Mouse (Mus musculus) hindbrain, embryonic 13.5 days (tissue): ENCODE data around the gene Rnf144b. TPM values are rescaled to one million over a fixed set of nuclear protein-coding genes. Genes with fewer than 3 reads are reported as not detected.

Experiments used
- ATAC-seq: fragments of 200-750 bp; cut with Nextera tagmentation; 2 replicates; pipeline ENCODE4 v1.8.0; 2017; ENCODE audit warnings: moderate TSS enrichment; ENCODE audit not compliant: low FRiP score
- H3K27ac ChIP-seq: fragments of 300-500 bp; sonication (generic); 2 replicates; pipeline ENCODE4 v1.5.1; 2015; ENCODE audit warnings: inconsistent platforms, mild to moderate bottlenecking, moderate library complexity
- H3K27me3 ChIP-seq: fragments of 300-500 bp; sonication (generic); 2 replicates; pipeline ENCODE4 v1.6.1; 2015; ENCODE audit warnings: mild to moderate bottlenecking, inconsistent platforms
- H3K36me3 ChIP-seq: fragments of 300-500 bp; sonication (generic); 2 replicates; pipeline ENCODE4 v1.6.1; 2015; ENCODE audit warnings: mild to moderate bottlenecking, inconsistent platforms
- H3K4me1 ChIP-seq: fragments of 300-500 bp; sonication (generic); replicated peaks from 2 replicates; pipeline ENCODE4 v1.6.1; 2015; ENCODE audit warnings: inconsistent platforms
- H3K4me2 ChIP-seq: fragments of 300-500 bp; sonication (generic); 2 replicates; pipeline ENCODE4 v1.6.1; 2015; ENCODE audit warnings: inconsistent platforms, mild to moderate bottlenecking, moderate library complexity
- H3K4me3 ChIP-seq: fragments of 300-500 bp; sonication (generic); 2 replicates; pipeline ENCODE4 v1.5.1; 2015; ENCODE audit warnings: mild to moderate bottlenecking, inconsistent platforms
- H3K9ac ChIP-seq: fragments of 300-500 bp; sonication (generic); 2 replicates; pipeline ENCODE4 v1.6.1; 2015; ENCODE audit warnings: mild to moderate bottlenecking, inconsistent platforms
- H3K9me3 ChIP-seq: fragments of 300-500 bp; sonication (generic); 2 replicates; pipeline ENCODE4 v1.6.1; 2016; ENCODE audit warnings: inconsistent platforms
- WGBS: fragments of 180-500 bp; shearing (Covaris S2); methylation state at CpG from one replicate; pipeline ENCODE4 v1.1.7; 2015; 5-methylcytosine and 5-hydroxymethylcytosine counted together
- polyA plus RNA-seq: library from polyadenylated mRNA; unstranded; fragments of >200 nt; fragmentation: Nextera tagmentation; extraction: Ambion mirVana; gene quantifications from 2 replicates; pipeline ENCODE4 v1.2.1, GENCODE M21; 2015

The Rnf144b gene
- polyA plus RNA-seq, 1 experiment from 2014 or later = 0.55 TPM

DNA sequence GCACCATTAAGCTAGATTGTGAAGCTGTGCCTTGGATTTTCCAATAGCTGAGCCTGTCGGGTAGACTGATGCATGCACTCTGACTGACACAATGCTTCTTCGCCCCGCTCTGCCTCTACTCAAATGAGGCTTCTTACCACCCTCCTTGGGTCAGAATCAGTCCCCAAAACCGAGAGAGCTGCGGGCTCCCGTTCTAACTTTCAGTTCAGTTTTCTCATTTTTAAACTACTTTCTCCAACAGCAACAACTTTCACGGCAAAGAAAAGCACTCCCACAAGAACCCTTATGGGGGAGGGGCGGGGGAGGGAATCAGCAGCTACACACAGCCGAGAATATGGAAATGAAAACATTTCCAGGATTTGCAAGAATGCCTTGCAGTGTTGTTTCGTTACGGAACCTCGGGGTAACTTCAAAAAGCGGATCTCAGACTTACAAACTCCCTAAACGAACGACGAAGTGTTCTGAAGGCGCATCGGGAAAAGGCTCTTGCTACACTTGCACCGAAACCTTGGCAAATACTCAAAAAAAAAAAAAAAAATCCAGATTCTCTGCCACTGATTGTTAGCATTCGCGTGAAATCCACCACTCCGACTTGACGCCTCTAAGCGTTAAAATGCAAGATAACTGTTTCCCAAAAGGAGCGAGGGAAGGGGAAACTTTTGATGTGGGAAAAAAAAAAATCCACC is 17.5 kb upstream of the Rnf144b start:
- Histone ChIP-seq H3K36me3 (no peaks in the 10 kb centered on the region; the same call in 1 of the 2 replicates), H3K9ac (peak overlapping the region; percentile 92), H3K4me2 (peak overlapping the region; percentile 68), H3K27me3 (peaks cover 4% of the 10 kb centered on the region; the same call in 1 of the 2 replicates), H3K27ac (peak overlapping the region; percentile 98), H3K4me3 (peak overlapping the region; percentile 95), H3K9me3 (no peaks in the 10 kb centered on the region), H3K4me1 (peaks cover 21% of the 10 kb centered on the region)
- under 1% methylated on average over 25 of the region's 25 CpGs for WGBS
- ATAC-seq = no peak

DNA sequence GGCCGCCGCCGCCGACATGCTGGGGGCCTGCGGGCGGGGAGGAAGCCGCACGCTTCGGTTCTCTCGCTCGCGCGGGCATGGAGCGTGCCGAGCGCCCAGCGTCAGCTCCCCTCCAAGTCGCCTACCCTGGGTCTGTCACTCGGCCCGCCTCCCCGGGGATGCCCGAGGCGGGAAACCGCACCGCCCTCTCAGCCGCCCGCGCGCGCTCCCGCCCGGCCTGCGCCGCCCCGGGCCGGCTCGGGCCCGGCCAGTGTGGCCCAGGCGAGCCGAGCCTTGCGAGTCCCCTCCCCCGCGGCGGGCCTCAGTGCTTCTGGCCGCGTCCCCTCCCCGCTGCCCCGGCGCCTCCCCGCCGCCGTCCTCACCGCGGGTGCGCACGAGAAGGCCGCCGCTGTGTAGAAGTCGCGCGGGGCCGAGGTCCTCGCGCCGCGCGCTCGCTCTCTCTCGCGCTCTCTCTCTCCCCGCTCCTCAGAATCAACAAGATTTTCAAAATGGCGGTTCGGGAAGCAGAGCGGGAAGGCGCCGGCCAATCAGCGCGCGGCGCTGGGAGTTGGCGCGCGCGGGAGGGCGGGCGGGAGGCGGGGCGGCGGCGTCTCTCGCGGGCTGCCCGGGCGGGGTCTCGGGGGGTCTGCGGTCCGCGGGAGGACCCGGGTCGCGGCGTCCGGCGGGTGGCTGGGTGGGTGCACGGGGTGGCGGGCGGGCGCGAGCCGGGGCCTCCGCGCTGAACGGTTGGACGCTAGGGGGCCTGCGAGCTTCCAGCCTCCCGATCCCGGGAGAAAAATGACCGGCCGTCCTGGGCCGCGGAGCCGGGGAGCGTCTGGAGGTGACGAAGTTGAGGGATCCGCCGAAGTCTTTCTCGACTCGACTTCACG is 16.5 kb upstream of the Rnf144b start, which contains the start of gene Dek:
Gene Dek, minus strand, starts transcription at position 491 of the 869 bp plus-strand sequence.
- Histone ChIP-seq H3K9ac (peak within 1 kb of the TSS; percentile 92), H3K36me3 (no peaks in the 10 kb centered on the region), H3K4me3 (peak within 1 kb of the TSS; percentile 95), H3K4me2 (peak within 1 kb of the TSS; percentile 68), H3K27me3 (peaks cover 4% of the 10 kb centered on the region; the same call in 1 of the 2 replicates), H3K9me3 (no peaks in the 10 kb centered on the region), H3K4me1 (peaks cover 21% of the 10 kb centered on the region), H3K27ac (peak within 1 kb of the TSS; percentile 98)
- ATAC-seq = peak; percentile 94
- under 1% methylated on average over 91 of the region's 129 CpGs for WGBS

DNA sequence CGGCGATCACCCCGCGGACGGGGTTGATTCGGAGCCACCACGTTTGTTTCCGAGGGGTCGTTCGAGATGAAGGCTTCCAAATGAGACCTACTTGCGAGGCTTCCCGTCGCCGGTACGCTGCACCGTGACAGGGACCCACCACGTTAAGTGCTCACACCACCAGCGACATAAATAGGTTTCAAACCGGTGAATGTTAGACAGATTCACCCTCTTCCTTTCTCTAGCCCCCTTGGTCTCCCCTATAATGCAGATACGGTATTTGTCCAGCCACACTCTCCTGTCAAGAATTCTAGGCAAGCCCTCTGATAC is 15.9 kb upstream of the Rnf144b start:
- Histone ChIP-seq H3K27me3 (peaks cover 4% of the 10 kb centered on the region; the same call in 1 of the 2 replicates), H3K9ac (peak overlapping the region; percentile 92), H3K4me2 (peak overlapping the region; percentile 68), H3K9me3 (no peaks in the 10 kb centered on the region), H3K4me3 (peak overlapping the region; percentile 95), H3K4me1 (peaks cover 21% of the 10 kb centered on the region), H3K36me3 (no peaks in the 10 kb centered on the region), H3K27ac (peak overlapping the region; percentile 98)
- WGBS = 0% methylated on average over 20 of the region's 20 CpGs
- peak; percentile 59 for ATAC-seq

DNA sequence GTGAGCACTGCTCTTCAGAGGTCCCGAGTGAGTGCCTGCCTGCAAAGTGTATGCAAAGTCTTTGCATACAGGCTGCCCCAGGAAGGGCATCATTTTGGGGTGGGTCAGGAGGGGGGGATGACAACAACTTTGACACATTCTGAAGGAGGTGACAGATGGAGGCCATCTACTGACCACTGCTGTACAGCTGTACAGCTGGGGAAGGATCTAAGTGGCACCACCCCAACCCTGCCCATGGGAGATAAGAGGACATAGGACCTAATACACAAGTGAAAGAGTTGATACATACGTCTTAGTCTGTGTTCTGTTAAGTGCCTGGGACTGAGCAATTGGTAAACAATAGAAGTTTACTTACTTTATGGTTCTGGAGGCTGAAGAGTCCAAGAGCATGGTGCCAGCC is 13.2 kb upstream of the Rnf144b start:
- WGBS = 92% methylated on average over 2 of the region's 2 CpGs
- no peak for ATAC-seq

DNA sequence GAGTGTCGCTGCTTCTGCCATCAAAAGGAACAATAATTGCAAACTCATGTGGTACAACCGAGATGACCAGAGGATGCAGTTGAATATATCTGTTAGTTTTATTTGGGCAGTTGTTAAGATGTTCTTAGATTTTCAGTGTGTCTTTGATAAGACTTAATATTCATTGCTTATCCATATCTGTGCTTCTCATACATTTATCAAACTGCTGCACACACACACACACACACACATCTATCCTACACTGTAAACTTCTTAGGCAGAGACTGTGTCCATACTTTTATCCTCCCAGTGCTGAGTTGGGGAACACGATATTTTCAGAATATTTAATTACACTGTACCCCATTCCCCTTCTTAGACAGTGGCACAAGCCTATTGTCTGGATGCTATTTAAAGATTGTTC is 11.3 kb upstream of the Rnf144b start:
- H3K36me3 ChIP-seq = no peaks in the 10 kb centered on the region
- H3K4me3 ChIP-seq = no peak overlapping the region
- no peak overlapping the region for H3K9ac ChIP-seq
- peaks cover 4% of the 10 kb centered on the region; the same call in 1 of the 2 replicates for H3K27me3 ChIP-seq
- ATAC-seq = no peak
- WGBS = 80% methylated on average over 3 of the region's 3 CpGs
- H3K9me3 ChIP-seq = no peaks in the 10 kb centered on the region
- H3K4me2 ChIP-seq = no peak overlapping the region
- no peak overlapping the region for H3K27ac ChIP-seq
- no peaks in the 10 kb centered on the region for H3K4me1 ChIP-seq

More for the DNA sequence above, 13.2 kb upstream of the Rnf144b start:
- Histone ChIP-seq H3K4me1 (peaks cover 7% of the 10 kb centered on the region), H3K36me3 (no peaks in the 10 kb centered on the region), H3K4me2 (no peak overlapping the region), H3K27ac (no peak overlapping the region), H3K27me3 (peaks cover 4% of the 10 kb centered on the region; the same call in 1 of the 2 replicates), H3K4me3 (no peak overlapping the region), H3K9ac (no peak overlapping the region), H3K9me3 (no peaks in the 10 kb centered on the region)

DNA sequence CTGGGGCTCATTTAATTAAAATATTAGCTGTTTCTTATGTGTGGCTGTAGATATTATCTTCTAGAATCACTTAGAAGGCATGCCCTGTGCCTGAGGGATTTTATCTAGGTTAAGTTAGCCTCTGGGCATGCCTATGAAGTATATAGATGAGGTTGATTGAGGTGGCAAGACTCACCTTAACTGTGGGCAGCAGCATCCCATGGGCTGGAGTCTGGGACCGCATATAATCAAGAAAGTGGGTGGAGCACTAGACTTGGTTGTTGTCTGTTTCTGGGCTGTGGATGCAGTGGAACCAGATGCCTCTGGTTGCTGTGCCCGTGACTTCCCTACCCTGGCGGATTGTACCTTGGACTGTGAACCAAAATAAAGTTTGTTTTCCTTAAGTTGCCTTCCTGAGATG is 10.4 kb upstream of the Rnf144b start:
- H3K4me3 ChIP-seq = no peak overlapping the region
- 92% methylated on average over 3 of the region's 3 CpGs for WGBS
- no peak for ATAC-seq
- H3K9ac ChIP-seq = no peak overlapping the region
- no peaks in the 10 kb centered on the region for H3K36me3 ChIP-seq
- no peaks in the 10 kb centered on the region for H3K4me1 ChIP-seq
- no peaks in the 10 kb centered on the region for H3K9me3 ChIP-seq
- H3K4me2 ChIP-seq = no peak overlapping the region
- no peak overlapping the region for H3K27ac ChIP-seq
- peaks cover 4% of the 10 kb centered on the region; the same call in 1 of the 2 replicates for H3K27me3 ChIP-seq

DNA sequence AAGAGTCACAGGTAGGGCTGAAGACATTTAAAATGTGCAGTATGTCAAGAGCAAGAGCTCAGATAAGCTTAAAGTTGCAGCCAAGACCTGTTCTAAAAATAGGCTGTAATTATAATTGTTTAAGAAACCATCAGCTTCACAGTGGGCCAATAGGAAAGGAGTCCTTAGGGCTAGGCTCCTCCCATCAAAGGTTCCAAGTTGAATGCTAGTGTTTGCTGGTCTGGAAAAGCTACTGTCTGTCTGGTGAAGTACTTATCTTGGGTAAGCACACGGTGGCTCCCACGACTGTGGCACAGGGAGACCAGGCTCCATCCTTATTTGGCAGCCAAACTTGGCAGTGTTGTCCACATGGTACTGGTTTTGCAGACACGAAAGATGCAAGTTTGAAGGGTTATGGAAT is 9.5 kb upstream of the Rnf144b start:
- no peak for ATAC-seq
- Histone ChIP-seq H3K27me3 (no peaks in the 10 kb centered on the region), H3K9ac (no peak overlapping the region), H3K4me3 (no peak overlapping the region), H3K27ac (no peak overlapping the region), H3K4me1 (no peaks in the 10 kb centered on the region), H3K9me3 (no peaks in the 10 kb centered on the region), H3K36me3 (no peaks in the 10 kb centered on the region), H3K4me2 (no peak overlapping the region)
- 80% methylated on average over 3 of the region's 3 CpGs for WGBS

DNA sequence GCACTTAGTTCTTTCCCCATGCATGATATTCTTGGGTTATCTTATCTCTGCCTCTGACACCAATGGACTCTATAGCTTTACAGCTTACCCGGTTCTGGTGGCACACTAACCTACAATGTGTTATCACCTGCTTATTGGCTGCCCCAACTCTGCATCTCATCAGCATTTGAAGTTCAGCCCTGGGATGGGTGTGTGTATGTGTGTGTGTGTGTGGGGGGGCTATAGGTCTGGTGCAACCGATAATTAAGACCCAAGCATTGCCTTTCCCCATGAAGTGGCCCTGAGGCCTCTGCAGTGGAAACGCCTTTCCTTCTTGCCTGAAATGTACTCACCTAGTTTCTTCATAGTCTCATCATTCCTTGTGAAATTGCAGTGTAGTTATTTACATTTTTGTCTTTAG is 6.5 kb upstream of the Rnf144b start:
- Histone ChIP-seq H3K4me1 (no peaks in the 10 kb centered on the region), H3K9me3 (no peaks in the 10 kb centered on the region), H3K4me3 (no peak overlapping the region), H3K27me3 (peaks cover 11% of the 10 kb centered on the region; the same call in 1 of the 2 replicates), H3K27ac (no peak overlapping the region), H3K36me3 (no peaks in the 10 kb centered on the region), H3K4me2 (no peak overlapping the region), H3K9ac (no peak overlapping the region)
- 92% methylated on average over 3 of the region's 3 CpGs for WGBS
- ATAC-seq = no peak

DNA sequence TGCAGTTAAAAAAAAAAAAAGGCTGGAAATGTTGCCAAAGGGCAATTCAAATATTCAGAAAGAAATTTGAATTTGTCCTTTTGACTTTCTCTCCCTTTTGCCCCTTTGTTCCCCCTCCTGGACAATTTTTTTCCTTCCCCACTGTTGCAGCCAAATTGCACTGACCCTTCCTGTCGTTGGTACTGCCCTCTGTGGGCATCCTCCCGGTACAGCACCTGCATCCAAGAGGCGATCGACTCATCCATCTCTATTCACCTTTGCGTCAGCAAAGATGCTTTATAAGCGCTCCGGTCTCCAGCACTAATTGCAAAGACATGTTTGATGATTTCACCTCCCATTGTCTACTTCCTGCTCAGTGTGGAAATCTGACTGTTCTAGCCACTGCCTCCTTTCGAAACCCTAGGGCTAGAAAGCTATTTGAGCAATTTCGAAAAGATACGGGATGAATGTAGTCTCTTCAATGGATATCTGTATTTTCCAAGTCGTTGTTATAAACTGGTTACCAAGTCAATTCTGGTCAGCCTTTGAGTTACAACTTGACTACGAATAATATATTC is 1.0 kb upstream of the Rnf144b start:
- WGBS = 37% methylated on average over 12 of the region's 12 CpGs
- Histone ChIP-seq H3K4me3 (peak overlapping the region; percentile 59; the same call in 1 of the 2 replicates), H3K27ac (no peak overlapping the region), H3K9me3 (no peaks in the 10 kb centered on the region), H3K9ac (no peak overlapping the region), H3K27me3 (peaks cover 43% of the 10 kb centered on the region), H3K36me3 (no peaks in the 10 kb centered on the region), H3K4me1 (peaks cover 16% of the 10 kb centered on the region), H3K4me2 (peak overlapping the region; percentile 99)
- no peak for ATAC-seq

DNA sequence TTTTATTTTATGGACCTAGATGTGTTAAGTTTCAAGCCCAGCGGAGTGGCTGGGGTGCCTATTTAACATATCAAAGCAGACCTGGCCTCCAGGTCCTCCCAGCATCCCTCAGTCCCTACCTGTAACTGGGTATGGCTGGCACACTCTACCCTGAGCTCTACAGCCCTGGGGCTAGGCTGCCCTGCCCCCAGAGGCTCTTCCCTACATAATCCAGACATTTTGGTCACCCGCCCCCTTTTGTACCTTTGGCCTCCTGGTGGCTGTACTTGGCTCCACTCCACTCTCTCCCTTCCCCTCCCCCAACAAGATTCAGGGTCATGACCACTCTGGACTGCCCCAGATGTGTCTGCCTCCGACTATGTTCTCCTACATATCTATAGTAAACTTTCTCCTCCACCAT is 2.0 kb downstream of the Rnf144b start:
- WGBS = 52% methylated on average over 3 of the region's 3 CpGs
- Histone ChIP-seq H3K4me3 (no peak overlapping the region), H3K4me1 (peaks cover 16% of the 10 kb centered on the region), H3K9me3 (no peaks in the 10 kb centered on the region), H3K9ac (no peak overlapping the region), H3K27me3 (peaks cover 43% of the 10 kb centered on the region), H3K27ac (no peak overlapping the region), H3K36me3 (no peaks in the 10 kb centered on the region), H3K4me2 (no peak overlapping the region)
- no peak for ATAC-seq

DNA sequence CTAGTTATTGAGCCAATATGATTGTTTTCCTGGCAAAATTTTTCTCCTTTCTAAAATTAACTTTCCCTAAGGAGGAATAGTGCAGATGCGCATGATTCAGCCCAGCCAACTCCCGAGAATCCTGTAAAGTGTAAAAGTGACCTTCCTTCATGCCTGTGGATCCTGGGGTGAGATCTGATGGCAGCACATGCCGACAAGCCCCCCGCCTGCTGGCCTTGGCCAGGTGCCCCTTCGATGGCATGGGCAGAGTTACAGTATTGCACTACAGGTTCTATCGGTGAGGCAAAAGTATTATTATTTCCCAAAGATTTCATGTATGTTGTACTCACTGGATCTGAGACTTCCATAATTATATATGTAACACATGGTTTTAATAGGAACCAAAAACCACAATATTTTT is 2.5 kb downstream of the Rnf144b start:
- H3K36me3 ChIP-seq = no peaks in the 10 kb centered on the region
- H3K27ac ChIP-seq = no peak overlapping the region
- 83% methylated on average over 6 of the region's 6 CpGs for WGBS
- no peaks in the 10 kb centered on the region for H3K9me3 ChIP-seq
- no peak overlapping the region for H3K9ac ChIP-seq
- no peak overlapping the region for H3K4me2 ChIP-seq
- ATAC-seq = no peak
- H3K4me3 ChIP-seq = no peak overlapping the region
- peaks cover 40% of the 10 kb centered on the region for H3K27me3 ChIP-seq
- peaks cover 16% of the 10 kb centered on the region for H3K4me1 ChIP-seq

DNA sequence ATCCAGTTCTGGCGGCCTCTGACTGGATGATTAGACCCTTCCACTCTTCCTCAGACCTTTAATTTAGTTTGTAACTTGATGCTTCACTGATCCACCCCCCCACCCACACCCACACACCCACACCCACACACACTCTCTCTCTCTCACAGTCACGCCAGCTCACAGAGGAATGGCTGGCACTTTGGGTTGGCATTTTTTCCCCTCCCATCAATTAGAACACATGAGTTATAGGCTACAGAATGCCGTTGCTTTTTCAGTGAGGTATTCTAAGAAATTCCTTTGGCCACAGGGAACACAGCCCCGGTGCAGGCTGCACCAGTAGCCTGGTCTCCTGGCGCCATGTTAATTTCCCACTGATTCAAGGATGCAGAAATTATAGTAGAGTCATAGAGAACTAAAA is 3.1 kb downstream of the Rnf144b start:
- no peaks in the 10 kb centered on the region for H3K9me3 ChIP-seq
- H3K4me2 ChIP-seq = no peak overlapping the region
- 74% methylated on average over 5 of the region's 5 CpGs for WGBS
- H3K36me3 ChIP-seq = no peaks in the 10 kb centered on the region
- no peak overlapping the region for H3K9ac ChIP-seq
- peaks cover 36% of the 10 kb centered on the region for H3K27me3 ChIP-seq
- H3K4me3 ChIP-seq = no peak overlapping the region
- no peak for ATAC-seq
- peaks cover 16% of the 10 kb centered on the region for H3K4me1 ChIP-seq
- no peak overlapping the region for H3K27ac ChIP-seq
